Mouse (Mus musculus): ENCODE results near the gene Zglp1. TPM values are rescaled to one million over a fixed set of nuclear protein-coding genes. Genes with fewer than 3 reads are reported as not detected.

Zglp1 gene
- polyA plus RNA-seq, 1 experiment from 2014 or later, result 1.8 TPM

DNA sequence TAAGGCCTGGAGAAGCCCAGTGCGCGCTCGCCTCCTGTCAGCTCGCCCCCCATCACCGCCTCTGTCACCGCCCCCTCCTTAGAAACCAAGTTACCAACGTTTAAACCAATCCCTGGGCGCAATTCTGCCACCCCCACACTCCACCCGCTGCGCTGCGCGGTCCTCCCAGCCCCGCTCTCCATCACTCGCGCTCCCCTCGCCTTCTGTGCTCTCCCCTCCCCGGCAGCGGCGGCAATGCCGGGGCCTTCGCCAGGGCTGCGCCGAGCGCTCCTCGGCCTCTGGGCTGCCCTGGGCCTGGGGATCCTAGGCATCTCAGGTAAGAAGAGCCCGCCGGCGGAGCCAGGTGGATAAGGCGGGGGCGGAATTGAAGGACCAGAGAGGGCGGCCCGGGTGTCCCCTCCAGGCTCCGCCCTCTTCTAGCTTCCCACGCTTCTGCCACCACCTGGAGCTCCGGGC, 35.0 kb downstream of the Zglp1 start, which contains the start of gene Icam5:
Gene Icam5, plus strand, starts transcription at position 178 of the 456 bp plus-strand sequence.
- H3K9ac ChIP-seq, result peak within 1 kb of the TSS; percentile 25
- H3K4me2 ChIP-seq, result peak within 1 kb of the TSS; percentile 98
- H3K9me3 ChIP-seq (replicated peaks), result no peaks in the 10 kb centered on the region
- peak within 1 kb of the TSS; percentile 41; the same call in 1 of the 2 replicates for H3K27ac ChIP-seq
- under 1% methylated on average over 35 of the region's 35 CpGs for WGBS
- peaks cover 73% of the 10 kb centered on the region for H3K4me1 ChIP-seq
- H3K4me3 ChIP-seq (replicated peaks), result peak within 1 kb of the TSS; percentile 58
- H3K36me3 ChIP-seq, result no peaks in the 10 kb centered on the region
- peaks cover 81% of the 10 kb centered on the region for H3K27me3 ChIP-seq
- ATAC-seq (replicated peaks; ENCODE audit: low FRiP score), result 0 out of 2 replicates have a peak, but pooled peaks have one; percentile 0

DNA sequence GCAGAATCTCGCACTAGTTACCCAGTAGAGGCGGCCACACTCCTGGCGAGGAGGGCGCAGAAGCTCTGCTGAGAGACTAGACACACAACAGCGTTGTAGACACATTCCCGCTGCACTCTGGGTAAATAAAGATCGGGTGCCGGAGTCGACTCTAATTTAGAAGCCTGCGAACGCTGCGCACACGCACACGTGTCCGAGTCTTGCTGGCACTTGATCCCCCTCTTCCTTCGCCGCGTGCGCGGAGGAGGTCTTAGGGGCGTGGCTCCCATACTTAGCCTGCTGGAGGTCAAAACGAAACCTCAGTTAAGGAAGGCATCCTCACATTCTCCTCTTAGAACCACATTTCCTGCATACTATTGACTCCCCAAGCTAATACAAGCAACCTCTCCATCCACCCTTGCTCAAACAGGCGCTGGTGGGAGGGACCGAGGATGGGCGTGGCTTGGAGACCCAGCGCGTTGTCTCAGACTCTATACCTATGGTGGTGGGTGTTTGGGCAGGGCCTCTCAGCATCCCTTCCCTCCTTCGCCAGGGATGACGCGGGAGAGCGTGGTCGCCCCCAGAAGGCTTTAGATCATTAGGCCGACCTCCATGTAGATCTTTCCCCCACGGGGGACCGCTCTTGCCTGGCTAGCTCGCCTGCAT, 35.5 kb downstream of the Zglp1 start:
- peaks cover 68% of the 10 kb centered on the region for H3K4me1 ChIP-seq
- peak; percentile 34 for ATAC-seq (replicated peaks; ENCODE audit: low FRiP score)
- H3K9me3 ChIP-seq (replicated peaks), result no peaks in the 10 kb centered on the region
- H3K4me2 ChIP-seq, result peak overlapping the region; percentile 98
- peak overlapping the region; percentile 58 for H3K4me3 ChIP-seq (replicated peaks)
- WGBS, result under 1% methylated on average over 36 of the region's 36 CpGs
- H3K36me3 ChIP-seq, result no peaks in the 10 kb centered on the region
- peak overlapping the region; percentile 41; the same call in 1 of the 2 replicates for H3K27ac ChIP-seq
- peaks cover 78% of the 10 kb centered on the region for H3K27me3 ChIP-seq
- no peak overlapping the region; the same call in 1 of the 2 replicates for H3K9ac ChIP-seq

DNA sequence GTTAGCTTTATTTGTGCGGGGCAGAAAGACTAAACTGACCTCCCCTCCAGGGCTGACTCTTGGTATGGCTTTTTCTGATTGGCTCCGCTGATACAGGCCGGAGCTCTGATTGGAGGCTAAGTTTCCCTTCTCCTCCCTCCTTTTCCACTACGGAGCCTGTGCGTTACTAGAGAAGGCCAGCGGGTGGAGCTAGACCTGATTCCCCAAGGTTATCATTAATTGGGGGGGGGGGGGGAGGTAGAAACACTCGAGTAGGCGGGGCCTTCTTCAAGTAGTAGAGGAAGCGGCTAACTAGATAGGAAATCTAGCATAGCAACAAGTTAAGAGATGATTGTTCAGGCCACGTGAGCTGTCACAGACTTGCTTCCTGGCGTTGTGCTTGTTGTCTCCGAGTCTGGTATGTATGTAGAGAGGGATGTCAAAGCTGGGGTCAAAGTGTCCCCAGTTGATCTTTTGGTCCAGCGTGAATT, 36.1 kb downstream of the Zglp1 start:
- no peaks in the 10 kb centered on the region for H3K36me3 ChIP-seq
- H3K9me3 ChIP-seq (replicated peaks), result no peaks in the 10 kb centered on the region
- peak overlapping the region; percentile 98 for H3K4me2 ChIP-seq
- H3K4me1 ChIP-seq, result peaks cover 62% of the 10 kb centered on the region
- H3K27me3 ChIP-seq, result peaks cover 73% of the 10 kb centered on the region
- ATAC-seq (replicated peaks; ENCODE audit: low FRiP score), result peak; percentile 61
- no peak overlapping the region; the same call in 1 of the 2 replicates for H3K9ac ChIP-seq
- peak overlapping the region; percentile 41; the same call in 1 of the 2 replicates for H3K27ac ChIP-seq
- peak overlapping the region; percentile 58 for H3K4me3 ChIP-seq (replicated peaks)
- WGBS, result 0% methylated on average over 13 of the region's 13 CpGs

DNA sequence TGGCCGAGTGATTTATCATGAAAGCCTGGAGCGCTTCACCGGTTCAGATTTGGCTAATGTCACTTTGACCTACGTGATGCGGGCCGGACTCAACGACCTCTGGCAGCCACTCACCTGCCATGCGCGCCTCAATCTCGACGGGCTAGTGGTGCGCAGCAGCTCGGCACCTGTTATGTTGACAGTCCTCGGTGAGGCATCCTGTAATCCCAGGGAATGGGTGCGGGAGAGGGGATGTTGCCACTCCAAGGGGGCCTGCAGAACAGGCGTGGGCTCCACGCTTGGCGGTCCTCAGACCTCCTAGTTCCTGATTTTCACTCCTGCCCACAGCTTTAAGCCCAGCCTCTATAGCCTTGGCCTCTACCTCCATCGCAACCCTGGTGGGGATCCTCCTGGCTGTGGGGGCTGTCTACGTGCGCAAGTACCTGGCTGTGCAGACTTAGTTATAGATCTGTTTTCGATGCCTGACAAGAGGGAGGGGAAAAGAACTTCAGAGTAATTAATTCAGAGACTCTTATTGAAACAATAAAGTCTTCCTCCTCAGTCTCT, 36.8 kb downstream of the Zglp1 start:
- Histone ChIP-seq H3K27me3 (peaks cover 66% of the 10 kb centered on the region), H3K4me2 (peak overlapping the region; percentile 98), H3K9me3 (replicated peaks) (no peaks in the 10 kb centered on the region), H3K4me3 (replicated peaks) (peak overlapping the region; percentile 58), H3K27ac (no peak overlapping the region), H3K36me3 (no peaks in the 10 kb centered on the region), H3K9ac (no peak overlapping the region), H3K4me1 (peaks cover 57% of the 10 kb centered on the region)
- 23% methylated on average over 22 of the region's 22 CpGs for WGBS
- ATAC-seq (replicated peaks; ENCODE audit: low FRiP score), result no peak

DNA sequence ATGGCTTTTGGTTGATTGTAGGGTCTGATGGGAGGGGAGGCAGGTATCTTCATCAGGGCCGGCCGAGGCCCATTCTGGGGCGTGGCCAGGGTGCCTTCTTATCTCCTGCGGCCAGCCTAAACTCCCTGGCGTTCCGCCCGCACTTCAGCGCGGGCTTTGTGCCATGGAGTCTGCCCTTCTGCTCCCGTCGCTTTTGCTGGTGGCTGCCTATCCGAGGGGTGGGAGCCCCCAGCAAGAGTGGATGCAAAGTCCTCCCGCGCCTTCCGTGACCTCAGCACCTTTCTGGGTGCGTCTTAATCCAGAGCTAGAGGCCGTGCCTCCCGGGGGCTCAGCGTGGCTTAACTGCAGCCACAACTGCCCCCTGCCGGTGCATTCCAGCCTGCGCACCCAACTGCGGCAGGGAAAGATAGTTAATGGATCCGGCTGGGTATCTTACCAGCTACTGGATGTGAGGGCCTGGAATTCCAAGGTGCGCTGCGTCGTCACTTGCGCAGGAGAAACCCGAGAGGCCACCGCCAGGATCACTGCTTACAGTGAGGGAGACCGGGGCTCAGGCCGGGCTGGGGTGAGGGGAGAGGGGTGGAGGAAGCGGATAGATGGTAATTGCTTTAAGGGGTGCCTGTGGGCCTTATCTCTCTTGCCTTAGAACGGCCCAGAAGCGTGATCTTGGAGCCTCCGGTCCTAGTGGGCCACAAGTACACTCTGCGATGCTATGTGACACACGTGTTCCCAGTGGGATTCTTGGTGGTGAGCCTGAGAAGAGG, 37.4 kb downstream of the Zglp1 start, which contains the start of gene Icam4:
Gene Icam4, plus strand, starts transcription at position 83 of the 764 bp plus-strand sequence.
- Histone ChIP-seq H3K27ac (no peak within 1 kb of the TSS), H3K36me3 (no peaks in the 10 kb centered on the region), H3K9ac (peak within 1 kb of the TSS; percentile 46), H3K4me1 (peaks cover 50% of the 10 kb centered on the region), H3K9me3 (replicated peaks) (no peaks in the 10 kb centered on the region), H3K4me3 (replicated peaks) (peak within 1 kb of the TSS; percentile 58), H3K27me3 (peaks cover 59% of the 10 kb centered on the region), H3K4me2 (peak within 1 kb of the TSS; percentile 98)
- WGBS, result 3% methylated on average over 37 of the region's 37 CpGs
- peak; percentile 34; the same call in 1 of the 2 replicates for ATAC-seq (replicated peaks; ENCODE audit: low FRiP score)

DNA sequence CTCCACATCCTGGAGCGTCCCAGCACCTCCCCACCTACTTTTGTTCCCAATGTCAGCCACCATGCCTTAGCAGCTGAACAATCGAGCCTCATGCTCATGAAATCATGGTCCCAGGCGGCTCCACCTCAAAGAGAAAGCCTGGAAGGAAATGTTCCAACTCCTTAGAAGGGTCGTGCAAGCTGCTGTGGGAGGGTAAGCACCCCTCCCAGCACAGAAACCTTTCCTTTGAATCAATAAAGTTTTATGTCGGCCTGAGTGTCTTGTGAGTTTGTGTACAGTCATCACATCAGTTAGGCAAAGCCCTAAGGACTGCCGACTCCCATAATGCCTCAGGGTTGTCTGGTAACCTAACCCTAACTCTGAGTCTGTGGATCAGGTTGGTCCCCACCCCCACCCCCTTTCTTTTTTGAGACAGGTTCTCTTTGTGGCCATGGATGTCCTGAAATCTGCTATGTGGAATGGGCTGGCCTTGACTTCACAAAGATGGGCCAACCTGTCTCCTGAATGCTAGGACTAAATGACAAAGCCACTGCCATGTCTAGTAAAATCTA, 38.3 kb downstream of the Zglp1 start:
- Histone ChIP-seq H3K4me3 (replicated peaks) (peak overlapping the region; percentile 58; the same call in 1 of the 2 replicates), H3K27me3 (peaks cover 52% of the 10 kb centered on the region), H3K27ac (no peak overlapping the region), H3K36me3 (no peaks in the 10 kb centered on the region), H3K9me3 (replicated peaks) (no peaks in the 10 kb centered on the region), H3K4me1 (peaks cover 47% of the 10 kb centered on the region), H3K9ac (no peak overlapping the region), H3K4me2 (no peak overlapping the region)
- ATAC-seq (replicated peaks; ENCODE audit: low FRiP score), result no peak
- WGBS, result 63% methylated on average over 6 of the region's 6 CpGs

DNA sequence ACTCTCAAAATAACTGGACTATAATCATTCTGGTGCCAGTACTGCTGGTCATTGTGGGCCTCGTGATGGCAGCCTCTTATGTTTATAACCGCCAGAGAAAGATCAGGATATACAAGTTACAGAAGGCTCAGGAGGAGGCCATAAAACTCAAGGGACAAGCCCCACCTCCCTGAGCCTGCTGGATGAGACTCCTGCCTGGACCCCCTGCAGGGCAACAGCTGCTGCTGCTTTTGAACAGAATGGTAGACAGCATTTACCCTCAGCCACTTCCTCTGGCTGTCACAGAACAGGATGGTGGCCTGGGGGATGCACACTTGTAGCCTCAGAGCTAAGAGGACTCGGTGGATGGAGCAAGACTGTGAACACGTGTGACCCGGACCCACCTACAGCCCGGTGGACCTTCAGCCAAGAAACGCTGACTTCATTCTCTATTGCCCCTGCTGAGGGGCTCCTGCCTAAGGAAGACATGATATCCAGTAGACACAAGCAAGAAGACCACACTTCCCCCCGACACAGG, 39.1 kb downstream of the Zglp1 start:
- H3K36me3 ChIP-seq, result no peaks in the 10 kb centered on the region
- 54% methylated on average over 8 of the region's 8 CpGs for WGBS
- H3K4me3 ChIP-seq (replicated peaks), result no peak overlapping the region
- H3K9ac ChIP-seq, result no peak overlapping the region
- H3K4me2 ChIP-seq, result no peak overlapping the region
- ATAC-seq (replicated peaks; ENCODE audit: low FRiP score), result no peak
- no peak overlapping the region for H3K27ac ChIP-seq
- H3K4me1 ChIP-seq, result peaks cover 39% of the 10 kb centered on the region
- H3K9me3 ChIP-seq (replicated peaks), result no peaks in the 10 kb centered on the region
- H3K27me3 ChIP-seq, result peaks cover 44% of the 10 kb centered on the region

DNA sequence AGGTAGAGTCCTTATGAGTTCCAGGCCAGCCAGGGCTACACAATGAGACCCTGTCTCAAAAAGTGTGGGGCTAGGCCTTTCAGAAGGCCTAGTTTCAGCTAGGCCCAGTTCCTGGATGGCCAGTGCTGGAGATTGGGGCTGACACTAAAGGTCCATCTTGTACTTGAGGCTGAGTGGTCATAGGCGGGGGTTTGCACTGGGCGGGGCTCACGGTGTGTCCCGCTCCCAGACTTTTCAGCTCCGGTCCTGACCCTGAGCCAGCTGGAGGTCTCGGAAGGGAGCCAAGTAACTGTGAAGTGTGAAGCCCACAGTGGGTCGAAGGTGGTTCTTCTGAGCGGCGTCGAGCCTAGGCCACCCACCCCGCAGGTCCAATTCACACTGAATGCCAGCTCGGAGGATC, 40.0 kb downstream of the Zglp1 start:
- Histone ChIP-seq H3K27me3 (peaks cover 34% of the 10 kb centered on the region), H3K4me3 (replicated peaks) (no peak overlapping the region), H3K4me1 (peaks cover 29% of the 10 kb centered on the region), H3K36me3 (no peaks in the 10 kb centered on the region), H3K9me3 (replicated peaks) (no peaks in the 10 kb centered on the region), H3K4me2 (no peak overlapping the region), H3K27ac (no peak overlapping the region), H3K9ac (no peak overlapping the region)
- 80% methylated on average over 12 of the region's 12 CpGs for WGBS
- ATAC-seq (replicated peaks; ENCODE audit: low FRiP score), result no peak

DNA sequence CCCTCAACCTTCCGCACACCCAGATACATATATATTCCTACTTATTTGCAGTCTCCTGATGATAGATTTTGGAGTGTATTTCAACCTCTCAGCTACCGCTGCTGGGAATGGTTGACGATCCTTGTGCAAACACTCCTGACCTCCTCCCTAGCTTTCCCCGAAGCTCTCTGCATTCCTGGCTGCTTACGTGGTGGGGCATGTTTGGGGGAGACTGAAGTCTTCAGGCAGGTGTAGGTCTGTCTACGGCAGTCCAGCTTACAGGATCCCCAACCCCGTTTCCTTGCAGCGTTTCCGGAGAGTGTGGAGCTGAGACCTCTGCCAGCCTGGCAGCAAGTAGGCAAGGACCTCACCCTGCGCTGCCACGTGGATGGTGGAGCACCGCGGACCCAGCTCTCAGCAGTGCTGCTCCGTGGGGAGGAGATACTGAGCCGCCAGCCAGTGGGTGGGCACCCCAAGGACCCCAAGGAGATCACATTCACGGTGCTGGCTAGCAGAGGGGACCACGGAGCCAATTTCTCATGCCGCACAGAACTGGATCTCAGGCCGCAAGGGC, 41.6 kb downstream of the Zglp1 start:
- Histone ChIP-seq H3K27me3 (peaks cover 31% of the 10 kb centered on the region), H3K36me3 (no peaks in the 10 kb centered on the region), H3K4me3 (replicated peaks) (no peak overlapping the region), H3K4me2 (no peak overlapping the region), H3K27ac (no peak overlapping the region), H3K9ac (no peak overlapping the region), H3K9me3 (replicated peaks) (no peaks in the 10 kb centered on the region), H3K4me1 (peaks cover 14% of the 10 kb centered on the region)
- ATAC-seq (replicated peaks; ENCODE audit: low FRiP score), result no peak
- 69% methylated on average over 19 of the region's 19 CpGs for WGBS

DNA sequence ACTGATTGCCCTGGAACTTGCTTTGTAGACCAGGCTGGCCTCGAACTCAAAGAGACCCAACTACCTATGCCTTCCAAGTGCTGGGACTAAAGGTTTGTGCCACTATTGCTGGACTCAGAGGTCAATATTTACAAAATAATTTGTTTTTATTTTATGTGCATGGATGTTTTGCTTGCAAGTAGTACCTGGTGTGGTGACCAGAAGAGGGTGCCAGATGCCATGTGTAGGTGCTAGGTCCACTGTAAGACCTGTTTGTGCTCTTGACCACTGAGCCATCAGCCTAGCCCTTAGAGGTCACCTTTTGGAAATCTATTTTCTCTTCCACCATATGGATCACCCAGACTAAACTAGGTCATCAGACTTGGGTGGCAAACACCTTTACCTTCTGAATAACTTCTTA, 44.2 kb downstream of the Zglp1 start:
- 93% methylated on average over 1 of the region's 1 CpGs for WGBS

DNA sequence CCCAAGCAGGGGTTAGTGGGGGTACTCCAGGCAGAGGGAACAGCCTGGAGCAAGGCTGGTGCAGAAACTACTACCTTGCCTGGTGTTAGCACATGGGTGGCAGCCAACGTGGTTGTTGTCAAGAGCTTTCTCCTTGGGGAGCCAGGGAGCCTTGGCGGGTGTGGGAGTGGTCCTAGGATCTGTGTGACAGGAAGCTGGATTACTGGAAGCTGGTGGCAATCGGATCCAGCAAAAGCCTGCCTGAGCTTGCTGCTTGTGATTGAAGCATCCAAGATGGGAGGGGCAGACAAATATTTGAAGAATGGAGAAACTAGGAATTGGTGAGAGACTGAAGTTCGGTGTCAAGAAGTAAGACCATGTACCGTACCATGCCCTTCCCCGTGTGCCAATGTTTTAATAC, 44.6 kb downstream of the Zglp1 start:
- Histone ChIP-seq H3K36me3 (no peaks in the 10 kb centered on the region), H3K4me1 (peaks cover under 1% of the 10 kb centered on the region; the same call in 1 of the 2 replicates), H3K27ac (no peak overlapping the region), H3K9ac (no peak overlapping the region), H3K9me3 (replicated peaks) (no peaks in the 10 kb centered on the region), H3K27me3 (peaks cover 20% of the 10 kb centered on the region), H3K4me3 (replicated peaks) (no peak overlapping the region), H3K4me2 (no peak overlapping the region)
- no peak for ATAC-seq (replicated peaks; ENCODE audit: low FRiP score)
- 58% methylated on average over 6 of the region's 6 CpGs for WGBS

More for the DNA sequence above, 44.2 kb downstream of the Zglp1 start:
- Histone ChIP-seq H3K4me3 (replicated peaks) (no peak overlapping the region), H3K9me3 (replicated peaks) (no peaks in the 10 kb centered on the region), H3K36me3 (no peaks in the 10 kb centered on the region), H3K4me1 (no peaks in the 10 kb centered on the region), H3K9ac (no peak overlapping the region), H3K27ac (no peak overlapping the region), H3K27me3 (peaks cover 19% of the 10 kb centered on the region), H3K4me2 (no peak overlapping the region)
- ATAC-seq (replicated peaks; ENCODE audit: low FRiP score), result no peak
